Mouse (Mus musculus) lung, postnatal 0 days (tissue): ENCODE data around the gene Dennd5b.

Experiments used
- CTCF ChIP-seq: IDR thresholded peaks from 2 replicates; pipeline ENCODE4 v1.5.1; 2016; ENCODE audit warnings: antibody characterized with exemption, mild to moderate bottlenecking
- EP300 ChIP-seq: IDR thresholded peaks from 2 replicates; pipeline ENCODE4 v1.6.1; 2016; ENCODE audit warnings: antibody characterized with exemption, mild to moderate bottlenecking, control low read depth

- no peak for TF ChIP-seq CTCF
- no peak for TF ChIP-seq EP300
Measured at GRCm38 (mm10) chr6:148991660-148992372, 109.7 kb downstream of the Dennd5b start.
